Mouse (Mus musculus) neural tube, embryonic 13.5 days (tissue): ENCODE results near the gene Tmem270. TPM values are rescaled to one million over a fixed set of nuclear protein-coding genes. Genes with fewer than 3 reads are reported as not detected.

Experiments used
- ATAC-seq: fragments of 200-750 bp; cut with Nextera tagmentation; 2 replicates; pipeline ENCODE4 v1.8.0; 2017; ENCODE audit warnings: low read depth, mild to moderate bottlenecking, moderate TSS enrichment, moderate library complexity
- H3K27ac ChIP-seq: fragments of 300-500 bp; sonication (generic); replicated peaks from 2 replicates; pipeline ENCODE4 v1.5.1; 2015; ENCODE audit warnings: moderate library complexity, mild to moderate bottlenecking, inconsistent platforms
- H3K27me3 ChIP-seq: fragments of 300-500 bp; sonication (generic); 2 replicates; pipeline ENCODE4 v1.6.1; 2015; ENCODE audit warnings: mild to moderate bottlenecking, inconsistent platforms
- H3K36me3 ChIP-seq: fragments of 300-500 bp; sonication (generic); 2 replicates; pipeline ENCODE4 v1.6.1; 2015; ENCODE audit warnings: mild to moderate bottlenecking, inconsistent platforms
- H3K4me1 ChIP-seq: fragments of 300-500 bp; sonication (generic); replicated peaks from 2 replicates; pipeline ENCODE4 v1.6.1; 2015; ENCODE audit warnings: inconsistent platforms
- H3K4me2 ChIP-seq: fragments of 300-500 bp; sonication (generic); 2 replicates; pipeline ENCODE4 v1.6.1; 2015; ENCODE audit warnings: inconsistent platforms, mild to moderate bottlenecking, moderate library complexity
- H3K4me3 ChIP-seq: fragments of 300-500 bp; sonication (generic); 2 replicates; pipeline ENCODE4 v1.5.1; 2015; ENCODE audit warnings: mild to moderate bottlenecking, inconsistent platforms
- H3K9ac ChIP-seq: fragments of 300-500 bp; sonication (generic); 2 replicates; pipeline ENCODE4 v1.6.1; 2015; ENCODE audit warnings: moderate library complexity, mild to moderate bottlenecking, inconsistent platforms
- H3K9me3 ChIP-seq: fragments of 300-500 bp; sonication (generic); 2 replicates; pipeline ENCODE4 v1.6.1; 2016; ENCODE audit warnings: inconsistent platforms
- WGBS: fragments of 180-500 bp; shearing (Covaris S2); methylation state at CpG from one replicate; pipeline ENCODE4 v1.1.7; 2015; 5-methylcytosine and 5-hydroxymethylcytosine counted together
- polyA plus RNA-seq: library from polyadenylated mRNA; unstranded; fragments of >200 nt; fragmentation: Nextera tagmentation; extraction: Ambion mirVana; gene quantifications from 2 replicates; pipeline ENCODE4 v1.2.1, GENCODE M21; 2015

Gene Tmem270
- polyA plus RNA-seq: not detected in 2 replicates

GRCm38 (mm10) chr5:134906633-134907032, at the start of gene Tmem270:
Gene Tmem270 (minus strand): TSS chr5:134906733.
- no peak within 1 kb of the TSS for H3K27ac ChIP-seq
- H3K9me3 ChIP-seq: no peaks in the 10 kb centered on the region
- peak; percentile 23; the same call in 1 of the 2 replicates for ATAC-seq
- H3K4me3 ChIP-seq: no peak within 1 kb of the TSS
- H3K4me2 ChIP-seq: no peak within 1 kb of the TSS
- WGBS: 78% methylated on average over 6 of the region's 6 CpGs
- H3K27me3 ChIP-seq: no peaks in the 10 kb centered on the region
- no peaks in the 10 kb centered on the region for H3K36me3 ChIP-seq
- H3K4me1 ChIP-seq: no peaks in the 10 kb centered on the region
- H3K9ac ChIP-seq: no peak within 1 kb of the TSS

GRCm38 (mm10) chr5:134955491-134955890, 49.0 kb upstream of the Tmem270 start:
- WGBS: 90% methylated on average over 5 of the region's 5 CpGs
- H3K4me1 ChIP-seq: no peaks in the 10 kb centered on the region
- H3K4me2 ChIP-seq: no peak overlapping the region
- no peaks in the 10 kb centered on the region for H3K36me3 ChIP-seq
- no peak overlapping the region for H3K9ac ChIP-seq
- no peaks in the 10 kb centered on the region for H3K27me3 ChIP-seq
- no peak overlapping the region for H3K27ac ChIP-seq
- H3K4me3 ChIP-seq: no peak overlapping the region
- no peaks in the 10 kb centered on the region for H3K9me3 ChIP-seq
- no peak for ATAC-seq

- H3K4me1 ChIP-seq: peaks cover 8% of the 10 kb centered on the region; the same call in 1 of the 2 replicates
- no peak overlapping the region for H3K27ac ChIP-seq
- peaks cover 21% of the 10 kb centered on the region for H3K27me3 ChIP-seq
- H3K36me3 ChIP-seq: no peaks in the 10 kb centered on the region
- WGBS: 48% methylated on average over 19 of the region's 19 CpGs
- H3K9me3 ChIP-seq: no peaks in the 10 kb centered on the region
- no peak overlapping the region for H3K4me3 ChIP-seq
- no peak for ATAC-seq
- no peak overlapping the region for H3K9ac ChIP-seq
- H3K4me2 ChIP-seq: no peak overlapping the region
Observed at GRCm38 (mm10) chr5:134951053-134951884, 44.7 kb upstream of the Tmem270 start.

GRCm38 (mm10) chr5:134948085-134948439, 41.5 kb upstream of the Tmem270 start:
- Histone ChIP-seq H3K9ac (no peak overlapping the region), H3K27ac (no peak overlapping the region), H3K27me3 (peaks cover 44% of the 10 kb centered on the region), H3K4me3 (no peak overlapping the region), H3K4me2 (no peak overlapping the region), H3K4me1 (peaks cover 12% of the 10 kb centered on the region; the same call in 1 of the 2 replicates), H3K36me3 (no peaks in the 10 kb centered on the region), H3K9me3 (no peaks in the 10 kb centered on the region)
- 63% methylated on average over 4 of the region's 4 CpGs for WGBS
- no peak for ATAC-seq

GRCm38 (mm10) chr5:134947420-134948084, 41.0 kb upstream of the Tmem270 start:
- no peak for ATAC-seq
- H3K9me3 ChIP-seq: no peaks in the 10 kb centered on the region
- H3K9ac ChIP-seq: no peak overlapping the region
- no peak overlapping the region for H3K4me2 ChIP-seq
- 75% methylated on average over 5 of the region's 5 CpGs for WGBS
- peaks cover 44% of the 10 kb centered on the region for H3K27me3 ChIP-seq
- H3K27ac ChIP-seq: no peak overlapping the region
- no peaks in the 10 kb centered on the region for H3K36me3 ChIP-seq
- no peak overlapping the region for H3K4me3 ChIP-seq
- H3K4me1 ChIP-seq: peaks cover 12% of the 10 kb centered on the region; the same call in 1 of the 2 replicates

- Histone ChIP-seq H3K4me2 (no peak within 1 kb of the TSS), H3K36me3 (no peaks in the 10 kb centered on the region), H3K27me3 (peaks cover 44% of the 10 kb centered on the region), H3K4me1 (peaks cover 12% of the 10 kb centered on the region; the same call in 1 of the 2 replicates), H3K27ac (no peak within 1 kb of the TSS), H3K4me3 (no peak within 1 kb of the TSS), H3K9me3 (no peaks in the 10 kb centered on the region), H3K9ac (no peak within 1 kb of the TSS)
- 7% methylated on average over 11 of the region's 11 CpGs for WGBS
- no peak for ATAC-seq
Observed at GRCm38 (mm10) chr5:134946857-134947255, 40.3 kb upstream of the Tmem270 start, which contains the start of gene Cldn4. Gene Cldn4 (minus strand): TSS chr5:134946934.

GRCm38 (mm10) chr5:134946063-134946856, 39.7 kb upstream of the Tmem270 start:
- ATAC-seq: no peak
- H3K4me1 ChIP-seq: peaks cover 12% of the 10 kb centered on the region; the same call in 1 of the 2 replicates
- no peaks in the 10 kb centered on the region for H3K36me3 ChIP-seq
- no peak overlapping the region for H3K4me2 ChIP-seq
- H3K27ac ChIP-seq: no peak overlapping the region
- H3K9me3 ChIP-seq: no peaks in the 10 kb centered on the region
- no peak overlapping the region for H3K4me3 ChIP-seq
- no peak overlapping the region for H3K9ac ChIP-seq
- H3K27me3 ChIP-seq: peaks cover 44% of the 10 kb centered on the region
- 19% methylated on average over 43 of the region's 43 CpGs for WGBS

- Histone ChIP-seq H3K4me3 (no peak overlapping the region), H3K9ac (no peak overlapping the region), H3K36me3 (no peaks in the 10 kb centered on the region), H3K4me2 (no peak overlapping the region), H3K27ac (no peak overlapping the region), H3K27me3 (peaks cover 44% of the 10 kb centered on the region), H3K4me1 (peaks cover 12% of the 10 kb centered on the region; the same call in 1 of the 2 replicates), H3K9me3 (no peaks in the 10 kb centered on the region)
- ATAC-seq: no peak
- 49% methylated on average over 18 of the region's 19 CpGs for WGBS
Observed at GRCm38 (mm10) chr5:134945266-134945959, 38.9 kb upstream of the Tmem270 start.

GRCm38 (mm10) chr5:134944179-134944578, 37.6 kb upstream of the Tmem270 start:
- Histone ChIP-seq H3K4me1 (peaks cover 12% of the 10 kb centered on the region; the same call in 1 of the 2 replicates), H3K27me3 (peaks cover 44% of the 10 kb centered on the region), H3K9ac (no peak overlapping the region), H3K4me3 (no peak overlapping the region), H3K9me3 (no peaks in the 10 kb centered on the region), H3K36me3 (no peaks in the 10 kb centered on the region), H3K27ac (no peak overlapping the region), H3K4me2 (no peak overlapping the region)
- ATAC-seq: no peak
- 81% methylated on average over 5 of the region's 5 CpGs for WGBS

- H3K9me3 ChIP-seq: no peaks in the 10 kb centered on the region
- no peak for ATAC-seq
- H3K9ac ChIP-seq: no peak overlapping the region
- H3K4me1 ChIP-seq: peaks cover 12% of the 10 kb centered on the region; the same call in 1 of the 2 replicates
- no peak overlapping the region for H3K27ac ChIP-seq
- H3K36me3 ChIP-seq: no peaks in the 10 kb centered on the region
- 81% methylated on average over 2 of the region's 2 CpGs for WGBS
- H3K4me2 ChIP-seq: no peak overlapping the region
- H3K27me3 ChIP-seq: peaks cover 38% of the 10 kb centered on the region
- H3K4me3 ChIP-seq: no peak overlapping the region
Observed at GRCm38 (mm10) chr5:134942740-134943139, 36.2 kb upstream of the Tmem270 start.

GRCm38 (mm10) chr5:134941472-134942209, 35.1 kb upstream of the Tmem270 start:
- H3K4me2 ChIP-seq: no peak overlapping the region
- WGBS: 84% methylated on average over 14 of the region's 14 CpGs
- no peak for ATAC-seq

More at GRCm38 (mm10) chr5:134941472-134942209, 35.1 kb upstream of the Tmem270 start:
- no peak overlapping the region for H3K27ac ChIP-seq
- H3K4me3 ChIP-seq: no peak overlapping the region
- peaks cover 27% of the 10 kb centered on the region for H3K27me3 ChIP-seq
- H3K9me3 ChIP-seq: no peaks in the 10 kb centered on the region
- H3K4me1 ChIP-seq: peaks cover 8% of the 10 kb centered on the region; the same call in 1 of the 2 replicates
- H3K36me3 ChIP-seq: no peaks in the 10 kb centered on the region
- no peak overlapping the region for H3K9ac ChIP-seq
